Mouse (Mus musculus) ES-CJ7 (cell line): ENCODE measurements around the gene St8sia6.

Source experiments
- DNase-seq: peaks from one replicate; pipeline ENCODE4 v3.0.0; 2011; ENCODE audit warnings: low read depth, low spot score

Gene St8sia6

GRCm38 (mm10) chr2:13760366-13760765 lies 33.5 kb downstream of the St8sia6 start:
- DNase-seq = no peak

- no peak for DNase-seq
These were observed 36.5 kb downstream of the St8sia6 start for GRCm38 (mm10) chr2:13757412-13757811.

DNA sequence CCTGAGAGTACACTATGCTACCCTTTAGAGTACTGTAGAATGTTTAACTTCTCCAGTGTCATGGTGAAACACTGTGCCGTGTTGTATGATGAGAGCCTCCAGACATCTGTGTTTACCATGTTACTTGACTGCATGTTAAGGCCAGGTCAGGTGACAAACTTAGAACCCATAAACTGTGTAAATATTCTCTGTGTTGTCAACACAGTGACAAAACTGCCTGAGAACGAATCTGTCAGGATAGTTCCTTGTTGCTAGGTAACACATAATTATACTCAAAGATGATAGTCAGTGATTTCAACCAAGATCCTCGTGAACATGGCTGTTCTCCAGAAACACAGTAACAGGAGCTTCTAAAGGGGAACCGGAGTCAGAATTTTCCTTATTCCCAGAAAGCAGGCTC lies 38.1 kb downstream of the St8sia6 start:
- no peak for DNase-seq

- no peak for DNase-seq
These were observed 42.2 kb downstream of the St8sia6 start for GRCm38 (mm10) chr2:13751691-13752090.

DNA sequence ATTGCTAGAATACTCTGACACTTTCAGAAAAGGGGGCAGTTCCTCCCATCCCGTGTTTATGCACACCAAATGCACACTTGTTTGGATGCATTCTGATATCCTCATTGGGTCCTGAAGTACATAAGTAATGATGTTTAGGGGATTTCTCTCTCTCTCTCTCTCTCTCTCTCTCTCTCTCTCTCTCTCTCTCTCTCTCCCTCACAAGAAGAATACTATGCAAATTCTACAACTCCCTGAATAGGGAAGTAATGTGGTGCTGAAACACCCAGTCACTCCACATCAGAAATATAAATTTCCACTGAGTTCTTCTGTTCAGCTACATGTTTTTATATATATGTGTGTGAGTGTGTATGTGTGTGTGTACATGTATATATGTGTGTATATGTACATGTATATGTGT lies 43.1 kb downstream of the St8sia6 start:
- no peak for DNase-seq

DNA sequence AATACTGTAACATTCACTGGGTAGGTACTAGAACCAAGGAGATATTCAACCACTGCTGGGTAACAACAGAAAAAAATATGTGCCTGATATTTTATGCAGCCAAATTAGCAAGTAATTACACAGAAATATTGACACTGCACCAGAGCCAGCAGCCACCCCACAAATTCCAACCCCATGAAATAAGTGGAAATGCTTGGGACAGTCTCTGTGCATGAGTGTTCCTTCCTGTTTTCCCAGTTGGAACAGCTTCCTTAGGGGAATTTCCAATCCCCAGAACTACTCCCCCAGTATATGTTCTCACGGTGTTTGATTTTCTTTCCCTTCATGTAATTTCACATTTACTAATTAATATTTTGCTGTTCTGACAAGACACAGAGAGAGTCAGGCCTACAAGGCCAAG lies 43.8 kb downstream of the St8sia6 start:
- no peak for DNase-seq

- no peak for DNase-seq
These were observed 44.7 kb downstream of the St8sia6 start for GRCm38 (mm10) chr2:13749176-13749575.

DNA sequence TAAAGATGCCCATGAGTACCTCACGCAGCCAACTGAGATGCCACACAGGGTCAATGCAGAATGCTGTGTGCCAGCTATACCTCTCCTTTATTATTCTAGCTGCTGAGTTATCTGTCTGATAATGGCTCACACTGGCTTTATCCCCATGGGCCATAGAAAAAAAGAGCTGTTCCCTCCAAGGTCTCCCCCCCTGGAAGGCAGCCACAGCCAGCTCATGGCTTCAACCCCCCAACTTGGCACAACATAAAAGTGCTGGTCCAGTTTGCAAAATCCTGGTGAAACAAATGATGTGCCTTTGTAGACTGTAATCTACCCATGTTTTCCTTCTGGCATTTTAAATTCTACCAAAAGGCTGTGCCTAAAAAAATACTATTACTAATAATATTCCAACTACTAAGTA lies 46.3 kb downstream of the St8sia6 start:
- DNase-seq = no peak

DNA sequence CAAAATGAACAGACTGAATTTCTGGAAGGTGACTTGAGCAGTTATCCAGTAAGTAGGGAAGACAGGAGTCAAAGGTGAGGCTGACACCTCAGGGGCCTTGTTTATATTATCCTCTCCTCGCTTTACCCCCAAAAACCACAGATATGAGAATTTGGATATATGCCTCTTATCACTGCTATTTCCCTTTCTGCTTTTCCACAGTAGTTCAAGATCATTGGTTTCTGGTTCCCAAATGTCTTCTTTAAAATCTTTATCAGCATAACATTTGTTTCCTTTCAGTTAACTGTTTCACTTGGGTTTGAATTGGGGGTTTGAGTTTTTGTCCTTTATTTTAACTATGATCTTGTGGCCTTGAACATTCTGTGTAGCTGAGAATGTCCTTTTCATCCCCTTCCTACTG lies 47.8 kb downstream of the St8sia6 start:
- no peak for DNase-seq

DNA sequence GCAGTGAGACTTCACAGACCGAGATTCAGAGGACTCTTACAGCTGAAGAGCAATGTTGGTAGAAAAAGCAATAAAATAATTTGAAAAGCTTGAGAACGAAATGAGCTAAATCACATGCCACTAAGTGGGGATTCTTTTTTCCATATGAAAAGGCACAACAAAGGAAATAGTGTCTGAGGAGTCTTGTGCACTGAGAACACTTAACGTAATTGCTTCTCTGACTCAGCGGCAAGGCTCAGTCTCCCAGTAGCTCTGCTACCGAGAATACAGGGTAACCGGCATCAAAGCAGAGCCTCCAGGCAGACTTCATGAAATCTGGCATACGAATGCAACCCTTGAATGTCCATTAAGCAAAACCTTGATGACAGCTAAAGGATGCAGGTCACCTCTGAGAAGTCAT lies 55.2 kb downstream of the St8sia6 start:
- no peak for DNase-seq

DNA sequence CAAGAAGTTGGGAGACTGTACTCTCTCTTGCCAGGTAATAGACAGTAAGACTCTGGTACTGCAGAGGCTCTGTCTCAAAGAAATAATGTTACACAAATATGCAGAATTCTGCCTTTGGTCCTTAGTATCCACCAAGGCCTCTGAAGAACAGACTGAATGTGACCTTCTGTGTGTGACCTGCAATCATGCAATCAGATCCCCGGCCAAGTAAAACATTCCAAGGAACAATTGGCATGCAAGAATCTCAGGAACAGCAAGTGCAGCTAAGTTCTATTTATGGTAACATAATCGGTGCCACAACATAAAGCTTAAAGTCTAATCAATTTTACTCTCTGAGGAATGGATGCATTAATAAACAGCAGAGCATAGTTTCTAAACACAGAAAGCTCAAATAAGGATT lies 66.0 kb downstream of the St8sia6 start:
- DNase-seq = no peak

DNA sequence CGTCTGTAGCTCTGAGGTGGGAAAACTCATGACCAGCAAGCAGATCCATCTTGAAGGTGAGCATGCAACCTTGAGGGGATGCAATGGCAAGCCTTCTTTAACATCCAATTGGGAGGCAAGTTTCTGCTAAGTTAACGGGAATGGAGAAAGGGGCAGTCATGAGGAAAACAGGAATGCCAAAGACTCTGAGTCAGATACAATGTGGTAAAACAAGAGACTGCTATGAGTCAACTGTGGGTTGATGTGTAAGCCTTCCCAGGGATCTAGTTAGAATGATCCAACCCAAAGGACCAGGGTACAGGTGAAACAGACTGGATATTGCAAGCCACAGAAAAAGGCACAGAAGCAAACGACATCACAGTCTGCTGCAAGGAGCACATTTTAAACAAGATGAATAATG lies 68.3 kb downstream of the St8sia6 start:
- no peak for DNase-seq

DNA sequence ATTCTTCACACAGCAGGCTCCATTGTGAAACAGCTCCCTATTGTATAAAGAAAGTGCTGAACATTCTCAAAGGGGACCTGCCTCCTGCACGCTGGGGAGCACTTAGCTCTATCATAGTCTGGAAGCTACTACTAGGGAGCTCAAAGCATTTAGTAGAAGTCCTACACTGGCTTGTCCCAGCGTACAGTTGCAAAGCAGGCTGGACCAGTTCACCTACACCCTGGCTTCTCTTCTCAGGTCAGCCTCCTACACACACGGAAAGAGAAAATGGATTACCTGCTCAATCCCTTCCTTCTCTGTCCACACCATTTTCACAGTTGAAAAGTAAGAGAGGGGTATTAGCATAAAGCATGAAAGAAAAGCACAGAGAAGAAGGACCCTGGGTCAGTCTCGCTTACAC lies 71.6 kb downstream of the St8sia6 start:
- DNase-seq = no peak

GRCm38 (mm10) chr2:13718628-13719185 lies 75.2 kb downstream of the St8sia6 start:
- no peak for DNase-seq

- DNase-seq = no peak
These were observed 85.1 kb downstream of the St8sia6 start for GRCm38 (mm10) chr2:13708785-13709184.

GRCm38 (mm10) chr2:13697514-13697913 lies 96.3 kb downstream of the St8sia6 start:
- DNase-seq = peak; percentile 90

DNA sequence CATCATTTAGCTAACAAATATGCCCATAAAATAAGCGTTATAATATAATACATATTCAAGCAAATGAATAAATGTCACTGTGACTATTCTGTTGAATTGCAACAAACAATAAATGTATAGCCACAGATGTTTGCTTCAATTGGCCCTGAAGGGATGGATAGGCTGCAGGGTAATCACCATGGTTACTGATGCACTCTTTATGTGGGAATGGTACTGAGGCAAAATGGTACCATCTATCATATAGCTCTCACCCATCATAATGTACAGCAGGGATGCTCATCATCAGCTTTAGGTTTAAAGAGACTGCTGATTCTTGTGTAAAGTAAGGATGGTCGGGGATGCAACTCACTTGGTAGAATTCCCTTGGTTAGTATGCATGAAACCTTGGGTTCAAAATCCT lies 99.4 kb downstream of the St8sia6 start:
- no peak for DNase-seq

DNA sequence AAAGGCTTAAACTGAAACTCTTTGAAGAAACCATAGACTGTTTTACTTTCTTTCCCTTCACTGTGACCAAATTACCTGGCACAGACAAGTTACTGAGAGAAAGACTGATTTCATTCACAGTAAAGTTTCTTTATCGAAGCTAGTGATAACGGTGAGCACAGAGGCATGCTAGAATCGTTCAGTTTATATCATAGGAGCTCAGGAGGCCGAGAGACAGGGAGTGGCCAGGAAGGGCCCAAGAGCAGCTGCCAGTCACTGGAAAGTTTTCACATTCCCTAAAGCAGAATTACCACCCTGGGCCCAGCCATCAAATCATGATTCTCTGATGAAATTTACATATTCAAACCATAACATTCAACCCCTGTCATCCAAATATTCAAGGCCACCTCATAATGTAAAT lies 109.5 kb downstream of the St8sia6 start:
- DNase-seq = no peak

GRCm38 (mm10) chr2:13683205-13683570 lies 110.7 kb downstream of the St8sia6 start:
- no peak for DNase-seq

DNA sequence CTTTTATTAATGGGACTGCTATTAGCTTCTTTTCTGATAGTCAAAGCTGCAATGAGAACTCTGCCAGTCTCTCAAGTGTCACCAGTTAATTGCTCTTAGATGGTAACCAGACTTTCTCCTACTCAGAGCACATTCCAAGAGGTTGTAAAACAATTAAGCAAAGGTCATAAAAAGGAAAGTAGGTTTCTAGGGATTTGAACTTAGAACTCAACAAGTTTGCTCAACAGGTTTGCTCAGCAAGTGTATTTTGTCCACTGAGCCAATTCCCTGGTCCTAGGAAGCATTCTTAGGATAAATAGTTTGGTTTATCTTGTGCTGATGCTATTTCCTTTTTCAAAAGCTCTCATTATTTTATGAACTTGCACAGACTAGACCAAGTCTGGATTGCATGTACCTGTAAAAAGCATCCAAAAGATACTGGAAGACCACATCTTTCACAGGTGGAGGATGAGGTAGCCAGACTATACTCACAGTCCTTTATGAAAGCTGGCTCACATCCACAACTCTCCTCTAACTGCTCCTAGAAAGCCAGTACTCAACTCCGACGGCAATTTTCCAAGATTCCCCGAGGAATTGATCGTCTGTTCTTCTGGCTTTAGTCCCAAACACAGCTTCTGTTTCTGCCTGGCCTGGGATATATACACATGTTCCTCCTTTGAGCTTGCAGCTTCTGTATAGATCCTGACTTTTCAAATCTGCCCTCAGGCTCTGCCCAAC lies 111.2 kb downstream of the St8sia6 start:
- DNase-seq = no peak

GRCm38 (mm10) chr2:13672946-13673345 lies 120.9 kb downstream of the St8sia6 start:
- DNase-seq = peak; percentile 52

DNA sequence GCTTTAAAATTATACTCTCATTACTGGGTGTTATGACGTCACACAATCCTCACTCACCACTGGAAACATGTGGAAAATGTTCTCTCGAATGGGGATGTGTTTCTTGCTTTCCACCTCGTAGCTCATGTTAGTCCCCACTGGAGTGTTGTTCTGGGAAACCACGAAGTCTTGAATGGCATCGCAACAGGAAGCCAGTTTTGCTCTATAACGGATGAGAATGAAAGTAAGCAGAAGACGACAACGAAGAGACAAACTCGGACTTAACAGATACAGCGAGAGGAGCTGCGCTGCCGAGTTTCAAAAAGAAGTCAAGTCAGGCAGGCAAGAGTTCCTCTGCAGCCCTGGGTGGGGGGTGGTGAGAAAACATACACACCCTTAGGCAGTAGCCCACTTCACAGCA lies 121.4 kb downstream of the St8sia6 start:
- DNase-seq = peak; percentile 3

- DNase-seq = no peak
These were observed 159.0 kb downstream of the St8sia6 start for GRCm38 (mm10) chr2:13634866-13635265.
